In genomic region chrX:135210436-135211221, GRCm38 (mm10) we compare ENCODE assay signal across 8 mouse cellular contexts. TPM values are rescaled to one million over a fixed set of nuclear protein-coding genes. Genes with fewer than 3 reads are reported as not detected.
DNase-seq lines count a peak whose midpoint lies in the region; ATAC-seq lines count a peak whose summit lies in the region.

Tceal6 (minus strand) TSS chrX:135210687.

- H3K9ac ChIP-seq in kidney, embryonic 14.5 days (ENCODE audit: low read depth, low read length): no peak within 1 kb of the TSS
- H3K9ac ChIP-seq in forebrain, embryonic 11.5 days (ENCODE audit: low read length): no peak within 1 kb of the TSS
- peak within 1 kb of the TSS; percentile 51 for H3K9ac ChIP-seq in midbrain, embryonic 14.5 days (replicated peaks; ENCODE audit: low read length)

- H3K36me3 ChIP-seq in kidney, embryonic 14.5 days (ENCODE audit: control insufficient read depth, insufficient read depth, low read length): no peaks in the 10 kb centered on the region
- H3K36me3 ChIP-seq in forebrain, embryonic 11.5 days (ENCODE audit: control insufficient read depth, insufficient read depth, low read length): no peaks in the 10 kb centered on the region
- H3K36me3 ChIP-seq in midbrain, embryonic 14.5 days (ENCODE audit: control insufficient read depth, insufficient read depth, low read length): no peaks in the 10 kb centered on the region

- H3K4me1 ChIP-seq in kidney, embryonic 14.5 days (ENCODE audit: control insufficient read depth, insufficient read depth, low read length): no peaks in the 10 kb centered on the region
- H3K4me1 ChIP-seq in forebrain, embryonic 11.5 days (replicated peaks; ENCODE audit: control insufficient read depth, insufficient read depth, low read length): no peaks in the 10 kb centered on the region
- H3K4me1 ChIP-seq in midbrain, embryonic 14.5 days (ENCODE audit: control insufficient read depth, insufficient read depth, low read length): no peaks in the 10 kb centered on the region

- peak within 1 kb of the TSS; percentile 44 for H3K4me2 ChIP-seq in kidney, embryonic 14.5 days (replicated peaks; ENCODE audit: low read depth, low read length)
- peak within 1 kb of the TSS; percentile 58 for H3K4me2 ChIP-seq in forebrain, embryonic 11.5 days (ENCODE audit: low read depth, low read length, severe bottlenecking)
- peak within 1 kb of the TSS; percentile 51 for H3K4me2 ChIP-seq in midbrain, embryonic 14.5 days (ENCODE audit: low read length)

- peak within 1 kb of the TSS; percentile 19 for H3K4me3 ChIP-seq in kidney, embryonic 14.5 days (ENCODE audit: low read length)
- H3K4me3 ChIP-seq in forebrain, embryonic 11.5 days (ENCODE audit: low read depth, low read length): peak within 1 kb of the TSS; percentile 35
- peak within 1 kb of the TSS; percentile 39 for H3K4me3 ChIP-seq in midbrain, embryonic 14.5 days (replicated peaks; ENCODE audit: low read depth, low read length)

- no peaks in the 10 kb centered on the region for H3K9me3 ChIP-seq in kidney, embryonic 14.5 days (ENCODE audit: control insufficient read depth, low read length)
- no peaks in the 10 kb centered on the region for H3K9me3 ChIP-seq in forebrain, embryonic 11.5 days (ENCODE audit: control insufficient read depth, low read length)
- H3K9me3 ChIP-seq in midbrain, embryonic 14.5 days (ENCODE audit: control insufficient read depth, low read length): no peaks in the 10 kb centered on the region

- WGBS in kidney, embryonic 14.5 days: 42% methylated on average over 12 of the region's 13 CpGs
- WGBS in forebrain, embryonic 11.5 days: 27% methylated on average over 11 of the region's 13 CpGs
- 31% methylated on average over 11 of the region's 13 CpGs for WGBS in midbrain, embryonic 14.5 days

- no peak within 1 kb of the TSS for H3K27ac ChIP-seq in kidney, embryonic 14.5 days (ENCODE audit: low read depth, low read length)
- no peak within 1 kb of the TSS for H3K27ac ChIP-seq in forebrain, embryonic 11.5 days (ENCODE audit: low read depth, low read length)
- H3K27ac ChIP-seq in midbrain, embryonic 14.5 days (replicated peaks; ENCODE audit: low read depth, low read length): peak within 1 kb of the TSS; percentile 39; the same call in 1 of the 2 replicates

- H3K27me3 ChIP-seq in kidney, embryonic 14.5 days (ENCODE audit: control insufficient read depth, insufficient read depth, low read length): no peaks in the 10 kb centered on the region
- H3K27me3 ChIP-seq in forebrain, embryonic 11.5 days (ENCODE audit: control insufficient read depth, insufficient read depth, low read length): peaks cover 2% of the 10 kb centered on the region; the same call in 1 of the 2 replicates
- H3K27me3 ChIP-seq in midbrain, embryonic 14.5 days (ENCODE audit: control insufficient read depth, insufficient read depth, low read length): no peaks in the 10 kb centered on the region

- no peak for DNase-seq in kidney, adult 18-20 months
- DNase-seq in forebrain, embryonic 11.5 days (ENCODE audit: low spot score): peak; percentile 50
- DNase-seq in layer of hippocampus, adult 8-10 months (ENCODE audit: low spot score in 2 of 2): peak; percentile 5 to 28
- peak; percentile 81 for DNase-seq in midbrain, embryonic 14.5 days
- DNase-seq in spleen, postnatal 4 days (ENCODE audit: low spot score in 2 of 2): no peak
- no peak for DNase-seq in spleen, adult 12 weeks (ENCODE audit: low spot score)
- DNase-seq in kidney, postnatal 10 days: no peak

- ATAC-seq in kidney, embryonic 14.5 days (ENCODE audit: low FRiP score, low TSS enrichment): peak; percentile 62; the same call in 1 of the 2 replicates
- ATAC-seq in forebrain, embryonic 11.5 days (replicated peaks; ENCODE audit: low FRiP score): peak; percentile 83
- ATAC-seq in midbrain, embryonic 14.5 days (ENCODE audit: low FRiP score, low TSS enrichment): peak; percentile 93

RNA-seq across cellular contexts. Expression of gene Tceal6, which starts in this region (rescaled TPM):
- polyA plus RNA-seq in kidney, embryonic 14.5 days (2014; fragmentation: Nextera tagmentation; extraction: Ambion mirVana): not detected in 2 replicates
- 1.0 and 1.4 TPM in 2 replicates for polyA plus RNA-seq in forebrain, embryonic 11.5 days (2014; fragmentation: Nextera tagmentation; extraction: Ambion mirVana)
- total RNA-seq in layer of hippocampus, adult 8-10 months (2022): 100 to 1,000 TPM in 3 of 4 experiments, 10 to 100 TPM in 1; 86.8 to 121 (median 105) TPM
- 14.6 and 26.2 TPM in 2 replicates for polyA plus RNA-seq in midbrain, embryonic 14.5 days (2014; fragmentation: Nextera tagmentation; extraction: Ambion mirVana)

Comparison
In these comparisons a context has a peak if more than half of its experiments do, and no peak if none do; other contexts are left out.
1. Peak in ATAC-seq, H3K4me3 ChIP-seq and H3K4me2 ChIP-seq in kidney, embryonic 14.5 days; RNA of the gene not detected or under 1 TPM.
2. DNase-seq: peak in forebrain, embryonic 11.5 days (single experiment), layer of hippocampus, adult 8-10 months (2 of 2) and midbrain, embryonic 14.5 days (single experiment); none in kidney, adult 18-20 months (single experiment), spleen, postnatal 4 days (0 of 2), spleen, adult 12 weeks (single experiment) and kidney, postnatal 10 days (single experiment).
3. Peak in every context shown above with its lines, with median percentiles within 50 percentile points of each other: ATAC-seq, H3K4me2 ChIP-seq and H3K4me3 ChIP-seq.